Mouse (Mus musculus): ENCODE data around the gene Mafg. TPM values are rescaled to one million over a fixed set of nuclear protein-coding genes. Genes with fewer than 3 reads are reported as not detected.

The Mafg gene
- total and polyA plus RNA-seq, 3 experiments, result 48.1 to 66.9 (median 60.7) TPM

Small RNA genes lying within 50 kb of the gene (microRNA-seq; reads per million reads assigned to microRNA genes)
- gene Mir6936, result 0 to 0.83 reads per million in 2 experiments

Other genes with a start within 250 kb of the Mafg start
Only the 30 nearest of the 32 such genes appear.
- gene Pde6g, start 180.1 kb downstream of the Mafg start, total RNA-seq (2021), result under 1 TPM in 1 of 2 experiments, not detected in 1; 0.31 TPM
- gene Pde6g, start 180.1 kb downstream of the Mafg start, polyA plus RNA-seq (2012; rRNA removed), result 0.48 and 0.49 TPM in 2 replicates
- gene Oxld1, start 175.5 kb downstream of the Mafg start, total RNA-seq (2021), result 10 to 100 TPM; 25.8 to 37.1 TPM
- 48.7 and 81.2 TPM in 2 replicates for gene Oxld1, start 175.5 kb downstream of the Mafg start, polyA plus RNA-seq (2012; rRNA removed)
- 10 to 100 TPM; 24.6 to 33.0 TPM for gene Ccdc137, start 175.5 kb downstream of the Mafg start, total RNA-seq (2021)
- 8.3 and 12.0 TPM in 2 replicates for gene Ccdc137, start 175.5 kb downstream of the Mafg start, polyA plus RNA-seq (2012; rRNA removed)
- 10 to 100 TPM; 21.4 to 27.2 TPM for gene Arl16, start 166.0 kb downstream of the Mafg start, total RNA-seq (2021)
- gene Arl16, start 166.0 kb downstream of the Mafg start, polyA plus RNA-seq (2012; rRNA removed), result 23.2 and 27.2 TPM in 2 replicates
- gene Mrpl12, start 149.0 kb downstream of the Mafg start, total RNA-seq (2021), result 100 to 1,000 TPM; 107 to 146 TPM
- 163 and 185 TPM in 2 replicates for gene Mrpl12, start 149.0 kb downstream of the Mafg start, polyA plus RNA-seq (2012; rRNA removed)
- gene Slc25a10, start 141.8 kb downstream of the Mafg start, total RNA-seq (2021), result 100 to 1,000 TPM; 103 to 116 TPM
- gene Slc25a10, start 141.8 kb downstream of the Mafg start, polyA plus RNA-seq (2012; rRNA removed), result 400 and 531 TPM in 2 replicates
- gene Gcgr, start 102.9 kb downstream of the Mafg start, total RNA-seq (2021), result 1 to 10 TPM; 1.5 to 1.7 TPM
- gene Gcgr, start 102.9 kb downstream of the Mafg start, polyA plus RNA-seq (2012; rRNA removed), result 2.1 and 2.5 TPM in 2 replicates
- 10 to 100 TPM; 56.9 to 65.8 TPM for gene Mcrip1, start 83.9 kb downstream of the Mafg start, total RNA-seq (2021)
- gene Mcrip1, start 83.9 kb downstream of the Mafg start, polyA plus RNA-seq (2012; rRNA removed), result 136 and 157 TPM in 2 replicates
- gene Ppp1r27, start 82.5 kb downstream of the Mafg start, total RNA-seq (2021), result under 1 TPM; 0.40 to 0.79 TPM
- 0.83 and 1.2 TPM in 2 replicates for gene Ppp1r27, start 82.5 kb downstream of the Mafg start, polyA plus RNA-seq (2012; rRNA removed)
- 100 to 1,000 TPM; 462 to 524 TPM for gene P4hb, start 60.3 kb downstream of the Mafg start, total RNA-seq (2021)
- gene P4hb, start 60.3 kb downstream of the Mafg start, polyA plus RNA-seq (2012; rRNA removed), result 108 and 126 TPM in 2 replicates
- 100 to 1,000 TPM; 355 to 386 TPM for gene Arhgdia, start 52.0 kb downstream of the Mafg start, total RNA-seq (2021)
- gene Arhgdia, start 52.0 kb downstream of the Mafg start, polyA plus RNA-seq (2012; rRNA removed), result 712 and 786 TPM in 2 replicates
- gene Alyref, start 35.2 kb downstream of the Mafg start, total RNA-seq (2021), result 10 to 100 TPM; 85.5 to 97.9 TPM
- gene Alyref, start 35.2 kb downstream of the Mafg start, polyA plus RNA-seq (2012; rRNA removed), result 10.3 and 12.6 TPM in 2 replicates
- gene Anapc11, start 35.2 kb downstream of the Mafg start, total RNA-seq (2021), result 10 to 100 TPM; 82.8 to 85.9 TPM
- gene Anapc11, start 35.2 kb downstream of the Mafg start, polyA plus RNA-seq (2012; rRNA removed), result 183 and 187 TPM in 2 replicates
- gene Npb, start 25.1 kb downstream of the Mafg start, total RNA-seq (2021), result under 1 TPM; 0.61 to 0.62 TPM
- 1.6 and 2.3 TPM in 2 replicates for gene Npb, start 25.1 kb downstream of the Mafg start, polyA plus RNA-seq (2012; rRNA removed)
- gene Pcyt2, start 15.7 kb downstream of the Mafg start, total RNA-seq (2021), result 100 to 1,000 TPM; 201 to 344 TPM
- gene Pcyt2, start 15.7 kb downstream of the Mafg start, polyA plus RNA-seq (2012; rRNA removed), result 460 and 610 TPM in 2 replicates
- gene Sirt7, start 8.4 kb downstream of the Mafg start, total RNA-seq (2021), result 10 to 100 TPM; 54.2 to 69.5 TPM
- gene Sirt7, start 8.4 kb downstream of the Mafg start, polyA plus RNA-seq (2012; rRNA removed), result 109 and 128 TPM in 2 replicates
- 1 to 10 TPM; 1.0 to 1.9 TPM for gene Pycr1, start 10.2 kb upstream of the Mafg start, total RNA-seq (2021)
- 3.5 and 3.6 TPM in 2 replicates for gene Pycr1, start 10.2 kb upstream of the Mafg start, polyA plus RNA-seq (2012; rRNA removed)
- 1 to 10 TPM in 1 of 2 experiments, not detected in 1; 1.0 TPM for gene Myadml2, start 14.6 kb upstream of the Mafg start, total RNA-seq (2021)
- 0.11 and 0.59 TPM in 2 replicates for gene Myadml2, start 14.6 kb upstream of the Mafg start, polyA plus RNA-seq (2012; rRNA removed)
- gene Notum, start 27.6 kb upstream of the Mafg start, total RNA-seq (2021), result 1 to 10 TPM; 2.8 to 8.1 TPM
- 7.4 and 9.3 TPM in 2 replicates for gene Notum, start 27.6 kb upstream of the Mafg start, polyA plus RNA-seq (2012; rRNA removed)
- gene Aspscr1, start 39.4 kb upstream of the Mafg start, total RNA-seq (2021), result 10 to 100 TPM; 74.9 to 84.1 TPM
- gene Aspscr1, start 39.4 kb upstream of the Mafg start, polyA plus RNA-seq (2012; rRNA removed), result 124 and 125 TPM in 2 replicates
- gene Cenpx, start 80.1 kb upstream of the Mafg start, total RNA-seq (2021), result 10 to 100 TPM; 54.0 to 63.5 TPM
- 86.0 and 90.2 TPM in 2 replicates for gene Cenpx, start 80.1 kb upstream of the Mafg start, polyA plus RNA-seq (2012; rRNA removed)
- gene Lrrc45, start 80.3 kb upstream of the Mafg start, total RNA-seq (2021), result 10 to 100 TPM; 21.9 to 25.3 TPM
- 34.2 and 40.1 TPM in 2 replicates for gene Lrrc45, start 80.3 kb upstream of the Mafg start, polyA plus RNA-seq (2012; rRNA removed)
- gene Rac3, start 87.9 kb upstream of the Mafg start, total RNA-seq (2021), result 10 to 100 TPM; 13.7 to 15.9 TPM
- gene Rac3, start 87.9 kb upstream of the Mafg start, polyA plus RNA-seq (2012; rRNA removed), result 21.1 and 25.6 TPM in 2 replicates
- 100 to 1,000 TPM in 1 of 2 experiments, 10 to 100 TPM in 1; 41.4 to 122 TPM for gene Dcxr, start 93.7 kb upstream of the Mafg start, total RNA-seq (2021)
- 136 and 150 TPM in 2 replicates for gene Dcxr, start 93.7 kb upstream of the Mafg start, polyA plus RNA-seq (2012; rRNA removed)
- gene Cbr2, start 98.5 kb upstream of the Mafg start, total RNA-seq (2021), result 10 to 100 TPM in 1 of 2 experiments, 1 to 10 TPM in 1; 8.3 to 10.6 TPM
- gene Cbr2, start 98.5 kb upstream of the Mafg start, polyA plus RNA-seq (2012; rRNA removed), result 52.6 and 54.2 TPM in 2 replicates
- 10 to 100 TPM in 1 of 2 experiments, 1 to 10 TPM in 1; 5.5 to 12.3 TPM for gene Hmga1b, start 129.2 kb upstream of the Mafg start, total RNA-seq (2021)
- gene Hmga1b, start 129.2 kb upstream of the Mafg start, polyA plus RNA-seq (2012; rRNA removed), result 2.8 and 6.6 TPM in 2 replicates
- 10 to 100 TPM; 18.3 to 20.9 TPM for gene Rfng, start 150.6 kb upstream of the Mafg start, total RNA-seq (2021)
- gene Rfng, start 150.6 kb upstream of the Mafg start, polyA plus RNA-seq (2012; rRNA removed), result 91.6 and 95.4 TPM in 2 replicates
- gene Gps1, start 150.7 kb upstream of the Mafg start, total RNA-seq (2021), result 100 to 1,000 TPM; 113 to 141 TPM
- gene Gps1, start 150.7 kb upstream of the Mafg start, polyA plus RNA-seq (2012; rRNA removed), result 161 and 178 TPM in 2 replicates
- 10 to 100 TPM; 56.0 to 62.0 TPM for gene Dus1l, start 162.8 kb upstream of the Mafg start, total RNA-seq (2021)
- gene Dus1l, start 162.8 kb upstream of the Mafg start, polyA plus RNA-seq (2012; rRNA removed), result 43.8 and 53.7 TPM in 2 replicates
- 1,000 to 10,000 TPM in 1 of 2 experiments, 100 to 1,000 TPM in 1; 505 to 2,290 TPM for gene Fasn, start 190.9 kb upstream of the Mafg start, total RNA-seq (2021)
- gene Fasn, start 190.9 kb upstream of the Mafg start, polyA plus RNA-seq (2012; rRNA removed), result 7,384 and 9,917 TPM in 2 replicates

Measured in adrenal gland, adult 2 months (tissue).